Mouse (Mus musculus) neural tube, embryonic 14.5 days (tissue): ENCODE data around the gene Fat3. TPM values are rescaled to one million over a fixed set of nuclear protein-coding genes. Genes with fewer than 3 reads are reported as not detected.

Experiments used
- ATAC-seq: fragments of 200-750 bp; cut with Nextera tagmentation; 2 replicates; pipeline ENCODE4 v1.8.0; 2017; ENCODE audit warnings: low read depth, mild to moderate bottlenecking, moderate TSS enrichment, moderate library complexity
- H3K27ac ChIP-seq: fragments of 300-500 bp; sonication (generic); 2 replicates; pipeline ENCODE4 v1.5.1; 2014; ENCODE audit warnings: low read depth, mild to moderate bottlenecking, control low read depth, low read length, moderate library complexity, mixed read lengths
- H3K27me3 ChIP-seq: fragments of 300-500 bp; sonication (generic); 2 replicates; pipeline ENCODE4 v1.6.1; 2014; ENCODE audit warnings: low read length; ENCODE audit not compliant: control insufficient read depth, insufficient read depth
- H3K36me3 ChIP-seq: fragments of 300-500 bp; sonication (generic); 2 replicates; pipeline ENCODE4 v1.6.1; 2014; ENCODE audit warnings: low read length, mixed read lengths; ENCODE audit not compliant: control insufficient read depth, insufficient read depth
- H3K4me1 ChIP-seq: fragments of 300-500 bp; sonication (generic); 2 replicates; pipeline ENCODE4 v1.6.1; 2014; ENCODE audit warnings: low read length; ENCODE audit not compliant: control insufficient read depth, insufficient read depth
- H3K4me2 ChIP-seq: fragments of 300-500 bp; sonication (generic); 2 replicates; pipeline ENCODE4 v1.6.1; 2014; ENCODE audit warnings: mild to moderate bottlenecking, low read depth, low read length, control low read depth
- H3K4me3 ChIP-seq: fragments of 300-500 bp; sonication (generic); 2 replicates; pipeline ENCODE4 v1.5.1; 2014; ENCODE audit warnings: low read depth, low read length, control low read depth, mixed read lengths
- H3K9ac ChIP-seq: fragments of 300-500 bp; sonication (generic); replicated peaks from 2 replicates; pipeline ENCODE4 v1.6.1; 2014; ENCODE audit warnings: low read depth, mild to moderate bottlenecking, control low read depth, low read length, mixed read lengths
- H3K9me3 ChIP-seq: fragments of 300-500 bp; sonication (generic); 2 replicates; pipeline ENCODE4 v1.6.1; 2016; ENCODE audit warnings: low read length; ENCODE audit not compliant: control insufficient read depth
- WGBS: fragments of 180-500 bp; shearing (Covaris S2); extraction: QIAGEN DNeasy Blood & Tissue Kit; methylation state at CpG from one replicate; pipeline ENCODE4 v1.1.7; 2014; 5-methylcytosine and 5-hydroxymethylcytosine counted together
- polyA plus RNA-seq: library from polyadenylated mRNA; unstranded; fragments of >200 nt; fragmentation: Nextera tagmentation; extraction: Ambion mirVana; gene quantifications from 2 replicates; pipeline ENCODE4 v1.2.1, GENCODE M21; 2014

Fat3 gene
- polyA plus RNA-seq, 1 experiment from 2014 or later, result 21.4 TPM

DNA sequence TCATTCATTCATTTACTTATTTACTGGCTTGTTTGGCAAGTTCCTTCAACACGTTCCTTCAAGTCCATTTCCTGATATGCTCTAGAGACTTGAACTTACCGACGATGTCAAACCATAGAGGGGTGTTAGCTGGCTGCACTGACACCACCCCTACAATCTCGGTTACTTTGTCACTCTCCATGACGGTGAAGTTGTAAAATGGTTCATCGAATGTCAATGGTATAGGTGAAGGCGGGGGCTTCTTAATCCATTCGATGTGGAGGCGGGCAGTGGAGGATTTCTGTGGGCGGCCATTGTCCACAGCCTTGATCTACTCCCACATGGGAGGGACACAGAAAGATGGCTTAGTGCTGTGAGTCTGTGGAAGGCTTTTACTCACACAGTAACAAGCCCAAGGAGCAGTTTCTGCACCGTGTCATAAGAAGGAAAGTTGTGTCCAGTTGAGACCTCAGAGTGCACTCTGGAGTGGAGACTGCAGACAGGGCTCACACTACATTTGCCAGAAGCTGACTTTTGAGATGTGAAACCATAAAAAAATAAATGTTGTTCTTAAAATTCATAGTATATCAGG is 471.3 kb downstream of the Fat3 start:
- H3K4me2 ChIP-seq, result no peak overlapping the region
- no peak overlapping the region for H3K4me3 ChIP-seq
- no peak overlapping the region for H3K9ac ChIP-seq
- no peak for ATAC-seq
- no peaks in the 10 kb centered on the region for H3K4me1 ChIP-seq
- H3K27me3 ChIP-seq, result no peaks in the 10 kb centered on the region
- no peaks in the 10 kb centered on the region for H3K36me3 ChIP-seq
- 66% methylated on average over 11 of the region's 11 CpGs for WGBS
- no peaks in the 10 kb centered on the region for H3K9me3 ChIP-seq
- no peak overlapping the region for H3K27ac ChIP-seq

DNA sequence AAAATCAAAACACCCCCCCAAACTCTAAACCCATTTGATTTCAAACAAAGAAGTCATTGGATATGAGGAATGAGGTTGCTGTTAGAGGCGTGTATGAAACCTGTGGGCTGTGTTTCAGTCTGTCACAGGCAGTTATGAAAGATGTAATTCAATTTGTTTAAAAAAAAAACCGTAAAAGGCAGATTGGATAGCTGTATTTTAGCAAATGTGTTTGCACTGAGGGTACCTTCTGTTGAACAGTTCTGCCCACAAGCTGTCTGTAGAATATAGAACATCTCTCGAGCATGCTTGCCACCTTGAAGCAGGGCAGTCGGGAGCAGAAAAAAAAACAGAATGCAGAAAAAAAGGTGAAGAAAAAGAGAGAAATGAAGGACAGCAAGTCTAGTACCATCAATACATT is 472.0 kb downstream of the Fat3 start:
- Histone ChIP-seq H3K4me2 (no peak overlapping the region), H3K9me3 (no peaks in the 10 kb centered on the region), H3K4me3 (no peak overlapping the region), H3K36me3 (no peaks in the 10 kb centered on the region), H3K4me1 (no peaks in the 10 kb centered on the region), H3K9ac (no peak overlapping the region), H3K27me3 (no peaks in the 10 kb centered on the region), H3K27ac (no peak overlapping the region)
- ATAC-seq, result no peak
- WGBS, result 64% methylated on average over 4 of the region's 4 CpGs

DNA sequence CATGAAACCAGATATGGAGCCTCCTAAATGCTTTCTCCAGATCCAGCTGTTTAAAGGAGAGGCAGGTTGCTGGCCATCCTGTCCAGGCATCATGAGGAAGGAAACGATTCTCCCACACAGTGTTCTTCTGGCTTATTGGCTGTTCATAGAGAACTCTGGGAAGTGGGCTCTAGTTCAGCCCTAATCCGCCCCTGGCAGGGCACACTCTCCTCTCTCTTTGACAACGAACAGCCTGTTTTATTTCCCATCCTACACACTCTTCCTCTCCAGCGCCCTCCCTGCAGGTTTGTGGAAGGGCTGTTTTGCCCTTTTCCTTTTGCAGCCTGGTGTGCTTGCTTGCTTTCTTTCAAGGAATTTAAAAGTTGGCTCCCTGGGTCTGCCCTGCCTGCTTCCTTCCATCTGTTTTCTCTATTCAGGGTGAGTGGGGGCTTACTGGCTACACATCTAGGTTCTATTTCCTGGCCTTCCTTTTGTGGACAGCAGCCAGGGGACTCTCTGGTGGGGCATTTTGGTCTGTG is 472.6 kb downstream of the Fat3 start:
- no peaks in the 10 kb centered on the region for H3K9me3 ChIP-seq
- H3K4me3 ChIP-seq, result no peak overlapping the region
- H3K36me3 ChIP-seq, result no peaks in the 10 kb centered on the region
- no peak overlapping the region for H3K4me2 ChIP-seq
- no peak for ATAC-seq
- no peaks in the 10 kb centered on the region for H3K27me3 ChIP-seq
- no peaks in the 10 kb centered on the region for H3K4me1 ChIP-seq
- WGBS, result 40% methylated on average over 4 of the region's 4 CpGs
- H3K9ac ChIP-seq, result no peak overlapping the region
- H3K27ac ChIP-seq, result no peak overlapping the region

DNA sequence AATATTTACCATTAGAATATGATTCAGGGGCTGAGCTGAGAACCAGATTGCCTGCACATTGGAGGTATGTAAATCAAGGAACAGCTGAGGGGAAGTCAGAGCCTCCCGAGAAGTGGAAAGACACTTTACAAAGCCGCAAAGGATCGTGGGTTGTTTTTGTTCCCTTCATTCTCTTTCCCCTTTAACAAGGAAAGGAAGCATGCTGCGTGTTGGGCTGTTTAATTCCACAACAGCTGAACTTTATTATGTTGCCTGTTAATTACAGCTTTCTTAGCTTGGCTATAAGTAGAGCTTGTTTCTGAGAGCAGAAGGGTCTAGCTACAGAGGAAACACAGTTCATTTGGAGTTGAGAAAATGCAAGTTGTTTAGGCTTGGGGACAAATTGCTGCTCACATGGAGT is 475.0 kb downstream of the Fat3 start:
- Histone ChIP-seq H3K9ac (no peak overlapping the region), H3K36me3 (no peaks in the 10 kb centered on the region), H3K27ac (no peak overlapping the region), H3K4me1 (no peaks in the 10 kb centered on the region), H3K4me3 (no peak overlapping the region), H3K4me2 (no peak overlapping the region), H3K27me3 (no peaks in the 10 kb centered on the region), H3K9me3 (no peaks in the 10 kb centered on the region)
- no peak for ATAC-seq
- 34% methylated on average over 4 of the region's 4 CpGs for WGBS

DNA sequence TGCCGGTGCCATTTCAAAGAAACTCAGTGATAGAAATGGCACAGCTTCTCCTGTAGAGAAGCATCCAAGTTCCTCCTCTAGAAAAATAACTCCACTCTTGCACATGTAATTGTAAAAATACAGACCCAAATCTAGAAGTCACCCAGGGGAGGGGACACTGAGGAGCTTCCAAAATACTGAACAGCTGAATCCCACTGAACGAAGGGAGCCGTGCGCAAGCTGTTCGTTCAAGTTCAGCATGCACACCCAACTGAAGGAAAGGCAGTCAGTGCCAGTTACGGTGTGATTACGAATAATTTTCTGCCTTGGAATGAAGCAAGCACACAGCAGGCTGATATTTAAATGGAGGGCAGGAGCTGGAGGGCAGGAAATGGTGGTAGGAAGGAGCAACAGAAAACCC is 476.4 kb downstream of the Fat3 start:
- H3K4me2 ChIP-seq, result no peak overlapping the region
- no peaks in the 10 kb centered on the region for H3K36me3 ChIP-seq
- H3K9me3 ChIP-seq, result no peaks in the 10 kb centered on the region
- no peak overlapping the region for H3K27ac ChIP-seq
- H3K4me1 ChIP-seq, result no peaks in the 10 kb centered on the region
- H3K9ac ChIP-seq, result no peak overlapping the region
- no peak for ATAC-seq
- no peak overlapping the region for H3K4me3 ChIP-seq
- no peaks in the 10 kb centered on the region for H3K27me3 ChIP-seq
- 89% methylated on average over 7 of the region's 7 CpGs for WGBS

DNA sequence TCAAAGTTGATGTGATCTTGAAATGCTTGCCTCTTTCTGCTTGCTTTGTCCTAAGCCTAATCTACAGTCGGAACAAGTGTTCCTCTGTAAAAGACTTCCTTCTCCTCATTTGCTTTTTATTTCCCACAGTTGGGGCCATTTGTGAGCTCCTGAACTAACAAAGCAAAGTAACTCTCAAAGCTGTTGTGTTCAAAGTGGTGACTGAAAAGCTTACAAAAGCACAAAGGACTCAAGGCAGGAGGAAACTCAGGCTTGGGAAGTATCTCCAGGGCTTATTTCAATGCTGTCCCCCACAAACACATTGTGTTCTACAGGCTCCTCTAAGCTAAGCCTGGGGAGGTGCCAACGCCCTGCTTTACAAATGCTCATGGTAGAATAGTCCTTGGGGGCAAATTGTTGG is 487.0 kb downstream of the Fat3 start:
- Histone ChIP-seq H3K4me1 (no peaks in the 10 kb centered on the region), H3K4me3 (no peak overlapping the region), H3K36me3 (no peaks in the 10 kb centered on the region), H3K27ac (no peak overlapping the region), H3K4me2 (no peak overlapping the region), H3K9me3 (no peaks in the 10 kb centered on the region; the same call in 1 of the 2 replicates), H3K9ac (no peak overlapping the region), H3K27me3 (no peaks in the 10 kb centered on the region)
- 9% methylated on average over 2 of the region's 2 CpGs for WGBS
- no peak for ATAC-seq

DNA sequence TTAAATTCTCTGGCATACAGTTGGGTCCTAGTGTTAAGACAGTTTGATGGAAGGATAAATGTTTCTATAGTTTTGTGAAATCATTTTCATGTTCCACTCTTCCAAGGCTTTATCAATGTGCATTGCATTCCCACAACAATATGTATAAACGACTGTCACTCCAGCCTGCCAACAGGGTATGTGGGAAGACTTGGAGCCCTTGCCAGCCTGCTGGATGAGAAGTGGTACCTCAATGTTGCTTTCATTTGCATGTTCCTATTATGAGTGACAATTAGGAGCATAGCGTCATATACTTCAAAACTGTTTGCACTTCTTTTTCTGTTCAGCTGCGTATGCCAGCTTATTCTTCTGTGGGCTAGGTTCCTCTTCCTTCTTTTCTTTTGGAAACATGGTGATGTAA is 489.7 kb downstream of the Fat3 start:
- H3K36me3 ChIP-seq, result no peaks in the 10 kb centered on the region
- no peak overlapping the region for H3K27ac ChIP-seq
- no peak overlapping the region for H3K9ac ChIP-seq
- no peaks in the 10 kb centered on the region; the same call in 1 of the 2 replicates for H3K9me3 ChIP-seq
- no peak for ATAC-seq
- no peak overlapping the region for H3K4me2 ChIP-seq
- H3K4me1 ChIP-seq, result no peaks in the 10 kb centered on the region
- no peaks in the 10 kb centered on the region for H3K27me3 ChIP-seq
- no peak overlapping the region for H3K4me3 ChIP-seq
- WGBS, result 97% methylated on average over 3 of the region's 3 CpGs

DNA sequence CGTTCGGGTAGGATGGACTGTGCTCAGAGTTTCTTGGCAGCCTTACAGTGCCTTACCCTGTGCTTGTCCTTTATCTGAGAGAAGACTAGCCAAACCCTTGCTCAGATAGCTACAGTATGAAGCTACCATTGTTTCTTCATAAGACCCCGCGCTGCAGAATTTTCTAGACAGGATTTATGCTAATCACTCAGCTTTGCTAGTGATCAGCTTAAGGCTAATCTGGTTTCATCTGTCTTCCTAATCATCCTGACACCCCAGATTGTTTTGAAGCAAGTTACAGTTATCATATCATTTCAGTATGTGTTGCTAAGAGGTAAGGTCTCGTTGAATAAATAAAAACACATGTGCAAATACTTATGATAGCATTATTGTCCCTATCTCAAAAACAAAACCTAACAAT is 493.6 kb downstream of the Fat3 start:
- Histone ChIP-seq H3K4me2 (no peak overlapping the region), H3K27ac (no peak overlapping the region), H3K4me3 (no peak overlapping the region), H3K4me1 (no peaks in the 10 kb centered on the region), H3K36me3 (0 out of 2 replicates have a peak, but pooled peaks cover 3% of the 10 kb centered on the region), H3K9me3 (no peaks in the 10 kb centered on the region; the same call in 1 of the 2 replicates), H3K9ac (no peak overlapping the region), H3K27me3 (no peaks in the 10 kb centered on the region)
- ATAC-seq, result no peak
- 93% methylated on average over 5 of the region's 5 CpGs for WGBS

DNA sequence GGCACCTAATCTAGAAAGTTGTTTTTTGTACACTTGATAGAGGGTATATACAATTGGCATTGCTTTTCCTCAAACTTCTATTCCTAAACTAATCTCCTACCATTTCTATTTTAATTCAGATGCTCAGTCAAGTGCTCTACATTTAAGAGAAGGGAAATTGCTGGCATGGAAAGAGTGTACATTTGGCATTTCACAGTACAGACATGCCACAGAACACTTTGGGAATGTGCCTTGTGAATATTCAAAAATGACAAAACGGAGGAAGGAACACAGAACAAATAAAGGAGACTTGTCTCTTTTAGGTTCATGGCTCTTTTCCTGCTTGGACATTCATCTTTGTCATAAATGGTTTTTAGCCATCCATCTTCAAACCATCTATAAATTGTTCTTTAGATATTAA is 498.1 kb downstream of the Fat3 start:
- 85% methylated on average over 1 of the region's 1 CpGs for WGBS
- no peaks in the 10 kb centered on the region for H3K9me3 ChIP-seq
- no peaks in the 10 kb centered on the region for H3K4me1 ChIP-seq
- no peaks in the 10 kb centered on the region for H3K27me3 ChIP-seq
- no peak for ATAC-seq
- H3K36me3 ChIP-seq, result 0 out of 2 replicates have a peak, but pooled peaks cover 3% of the 10 kb centered on the region
- no peak overlapping the region for H3K9ac ChIP-seq
- no peak overlapping the region for H3K27ac ChIP-seq
- no peak overlapping the region for H3K4me3 ChIP-seq
- H3K4me2 ChIP-seq, result no peak overlapping the region
